Mouse (Mus musculus) thymus, adult 2 months (tissue): ENCODE measurements around the gene Gm42715.

Source experiments
- CTCF ChIP-seq: fragments of 200-500 bp; IDR thresholded peaks from 2 replicates; pipeline ENCODE4 v1.5.1; 2012; ENCODE audit warnings: mild to moderate bottlenecking, control low read depth, low read length, moderate library complexity, borderline replicate concordance; ENCODE audit not compliant: control insufficient read depth, poor library complexity, insufficient read depth; ENCODE audit errors: extremely low read depth
- POLR2A ChIP-seq: fragments of 200-500 bp; IDR thresholded peaks from 2 replicates; pipeline ENCODE4 v1.6.1; 2012; ENCODE audit warnings: mild to moderate bottlenecking, low read length, control low read depth, moderate library complexity; ENCODE audit not compliant: control insufficient read depth, poor library complexity, insufficient read depth; ENCODE audit errors: extremely low read depth

DNA sequence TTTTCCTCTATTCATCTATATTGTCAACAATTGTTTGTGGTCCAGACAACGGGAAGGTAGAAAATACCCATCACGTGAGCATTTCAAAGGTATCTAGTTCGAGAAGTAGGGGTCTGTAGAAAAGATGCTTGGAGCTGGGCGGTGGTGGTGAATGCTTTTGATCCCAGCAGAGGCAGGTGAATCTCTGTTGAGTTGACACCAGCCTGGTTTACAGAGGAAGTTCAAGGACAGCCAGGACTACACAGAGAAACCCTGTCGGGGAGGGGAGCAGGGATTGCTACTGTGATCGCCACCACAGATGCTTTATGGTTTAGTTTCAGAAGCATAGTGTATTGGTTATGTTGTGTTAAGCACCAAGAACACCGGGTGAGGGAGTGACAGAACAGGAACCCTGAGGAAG, 54.7 kb downstream of the Gm42715 start:
- TF ChIP-seq CTCF: no peak
- TF ChIP-seq POLR2A: no peak
